Mouse (Mus musculus): ENCODE data around the gene Dnmbp. TPM values are rescaled to one million over a fixed set of nuclear protein-coding genes. Genes with fewer than 3 reads are reported as not detected.

The Dnmbp gene
- polyA plus RNA-seq, 1 experiment from 2014 or later, result 28.0 TPM

- Histone ChIP-seq H3K27ac (ENCODE audit: low read length) (no peak overlapping the region), H3K4me1 (ENCODE audit: control insufficient read depth, insufficient read depth, low read length) (peaks cover 13% of the 10 kb centered on the region), H3K4me3 (ENCODE audit: low read depth, low read length) (no peak overlapping the region), H3K9ac (replicated peaks; ENCODE audit: low read depth, low read length) (no peak overlapping the region), H3K4me2 (replicated peaks; ENCODE audit: low read depth, low read length) (peak overlapping the region; percentile 26; the same call in 1 of the 2 replicates), H3K36me3 (ENCODE audit: control insufficient read depth, insufficient read depth, low read length) (no peaks in the 10 kb centered on the region), H3K9me3 (ENCODE audit: control insufficient read depth, low read depth, low read length) (no peaks in the 10 kb centered on the region), H3K27me3 (ENCODE audit: control insufficient read depth, insufficient read depth, low read length) (no peaks in the 10 kb centered on the region)
- WGBS, result 50% methylated on average over 21 of the region's 21 CpGs
- peak; percentile 74; the same call in 1 of the 2 replicates for ATAC-seq (ENCODE audit: insufficient number of reproducible peaks, insufficient read depth, low FRiP score, low read depth)
Observed at GRCm38 (mm10) chr19:43916586-43917405, 23.2 kb downstream of the Dnmbp start.

GRCm38 (mm10) chr19:43915431-43915830 is 24.6 kb downstream of the Dnmbp start:
- Histone ChIP-seq H3K4me2 (replicated peaks; ENCODE audit: low read depth, low read length) (no peak overlapping the region), H3K4me3 (ENCODE audit: low read depth, low read length) (no peak overlapping the region), H3K27ac (ENCODE audit: low read length) (no peak overlapping the region), H3K4me1 (ENCODE audit: control insufficient read depth, insufficient read depth, low read length) (peaks cover 6% of the 10 kb centered on the region), H3K27me3 (ENCODE audit: control insufficient read depth, insufficient read depth, low read length) (no peaks in the 10 kb centered on the region), H3K36me3 (ENCODE audit: control insufficient read depth, insufficient read depth, low read length) (peaks cover 2% of the 10 kb centered on the region; the same call in 1 of the 2 replicates), H3K9me3 (ENCODE audit: control insufficient read depth, low read depth, low read length) (no peaks in the 10 kb centered on the region), H3K9ac (replicated peaks; ENCODE audit: low read depth, low read length) (no peak overlapping the region)
- 52% methylated on average over 9 of the region's 9 CpGs for WGBS
- ATAC-seq (ENCODE audit: insufficient number of reproducible peaks, insufficient read depth, low FRiP score, low read depth), result no peak

GRCm38 (mm10) chr19:43914986-43915385 is 25.0 kb downstream of the Dnmbp start:
- WGBS, result 87% methylated on average over 9 of the region's 9 CpGs
- H3K36me3 ChIP-seq (ENCODE audit: control insufficient read depth, insufficient read depth, low read length), result peaks cover 4% of the 10 kb centered on the region; the same call in 1 of the 2 replicates
- peaks cover 4% of the 10 kb centered on the region for H3K4me1 ChIP-seq (ENCODE audit: control insufficient read depth, insufficient read depth, low read length)
- ATAC-seq (ENCODE audit: insufficient number of reproducible peaks, insufficient read depth, low FRiP score, low read depth), result no peak
- H3K9me3 ChIP-seq (ENCODE audit: control insufficient read depth, low read depth, low read length), result no peaks in the 10 kb centered on the region
- H3K27ac ChIP-seq (ENCODE audit: low read length), result no peak overlapping the region
- no peak overlapping the region for H3K4me3 ChIP-seq (ENCODE audit: low read depth, low read length)
- no peak overlapping the region for H3K4me2 ChIP-seq (replicated peaks; ENCODE audit: low read depth, low read length)
- H3K27me3 ChIP-seq (ENCODE audit: control insufficient read depth, insufficient read depth, low read length), result no peaks in the 10 kb centered on the region
- H3K9ac ChIP-seq (replicated peaks; ENCODE audit: low read depth, low read length), result no peak overlapping the region

GRCm38 (mm10) chr19:43912775-43913486 is 27.1 kb downstream of the Dnmbp start:
- Histone ChIP-seq H3K27me3 (ENCODE audit: control insufficient read depth, insufficient read depth, low read length) (no peaks in the 10 kb centered on the region), H3K4me3 (ENCODE audit: low read depth, low read length) (no peak overlapping the region), H3K36me3 (ENCODE audit: control insufficient read depth, insufficient read depth, low read length) (peaks cover 8% of the 10 kb centered on the region; the same call in 1 of the 2 replicates), H3K4me2 (replicated peaks; ENCODE audit: low read depth, low read length) (no peak overlapping the region), H3K9ac (replicated peaks; ENCODE audit: low read depth, low read length) (no peak overlapping the region), H3K4me1 (ENCODE audit: control insufficient read depth, insufficient read depth, low read length) (peaks cover 4% of the 10 kb centered on the region), H3K27ac (ENCODE audit: low read length) (no peak overlapping the region), H3K9me3 (ENCODE audit: control insufficient read depth, low read depth, low read length) (no peaks in the 10 kb centered on the region)
- 75% methylated on average over 4 of the region's 4 CpGs for WGBS
- ATAC-seq (ENCODE audit: insufficient number of reproducible peaks, insufficient read depth, low FRiP score, low read depth), result no peak

- Histone ChIP-seq H3K36me3 (ENCODE audit: control insufficient read depth, insufficient read depth, low read length) (peaks cover 16% of the 10 kb centered on the region), H3K9me3 (ENCODE audit: control insufficient read depth, low read depth, low read length) (no peaks in the 10 kb centered on the region), H3K4me3 (ENCODE audit: low read depth, low read length) (no peak overlapping the region), H3K9ac (replicated peaks; ENCODE audit: low read depth, low read length) (no peak overlapping the region), H3K4me1 (ENCODE audit: control insufficient read depth, insufficient read depth, low read length) (no peaks in the 10 kb centered on the region), H3K27me3 (ENCODE audit: control insufficient read depth, insufficient read depth, low read length) (no peaks in the 10 kb centered on the region), H3K4me2 (replicated peaks; ENCODE audit: low read depth, low read length) (no peak overlapping the region), H3K27ac (ENCODE audit: low read length) (no peak overlapping the region)
- 89% methylated on average over 7 of the region's 7 CpGs for WGBS
- ATAC-seq (ENCODE audit: insufficient number of reproducible peaks, insufficient read depth, low FRiP score, low read depth), result no peak
Observed at GRCm38 (mm10) chr19:43906492-43906891, 33.5 kb downstream of the Dnmbp start.

GRCm38 (mm10) chr19:43905985-43906384 is 34.0 kb downstream of the Dnmbp start:
- H3K4me1 ChIP-seq (ENCODE audit: control insufficient read depth, insufficient read depth, low read length), result no peaks in the 10 kb centered on the region
- H3K27me3 ChIP-seq (ENCODE audit: control insufficient read depth, insufficient read depth, low read length), result no peaks in the 10 kb centered on the region
- H3K36me3 ChIP-seq (ENCODE audit: control insufficient read depth, insufficient read depth, low read length), result peaks cover 18% of the 10 kb centered on the region
- H3K27ac ChIP-seq (ENCODE audit: low read length), result no peak overlapping the region
- no peaks in the 10 kb centered on the region for H3K9me3 ChIP-seq (ENCODE audit: control insufficient read depth, low read depth, low read length)
- 38% methylated on average over 5 of the region's 5 CpGs for WGBS
- no peak overlapping the region for H3K4me2 ChIP-seq (replicated peaks; ENCODE audit: low read depth, low read length)
- H3K9ac ChIP-seq (replicated peaks; ENCODE audit: low read depth, low read length), result no peak overlapping the region
- ATAC-seq (ENCODE audit: insufficient number of reproducible peaks, insufficient read depth, low FRiP score, low read depth), result no peak
- H3K4me3 ChIP-seq (ENCODE audit: low read depth, low read length), result no peak overlapping the region

GRCm38 (mm10) chr19:43905136-43905535 is 34.9 kb downstream of the Dnmbp start:
- Histone ChIP-seq H3K36me3 (ENCODE audit: control insufficient read depth, insufficient read depth, low read length) (peaks cover 15% of the 10 kb centered on the region), H3K9me3 (ENCODE audit: control insufficient read depth, low read depth, low read length) (no peaks in the 10 kb centered on the region), H3K4me3 (ENCODE audit: low read depth, low read length) (no peak overlapping the region), H3K27me3 (ENCODE audit: control insufficient read depth, insufficient read depth, low read length) (no peaks in the 10 kb centered on the region), H3K9ac (replicated peaks; ENCODE audit: low read depth, low read length) (no peak overlapping the region), H3K4me2 (replicated peaks; ENCODE audit: low read depth, low read length) (no peak overlapping the region), H3K27ac (ENCODE audit: low read length) (no peak overlapping the region), H3K4me1 (ENCODE audit: control insufficient read depth, insufficient read depth, low read length) (no peaks in the 10 kb centered on the region)
- WGBS, result 71% methylated on average over 8 of the region's 8 CpGs
- ATAC-seq (ENCODE audit: insufficient number of reproducible peaks, insufficient read depth, low FRiP score, low read depth), result no peak

- no peaks in the 10 kb centered on the region for H3K27me3 ChIP-seq (ENCODE audit: control insufficient read depth, insufficient read depth, low read length)
- H3K4me1 ChIP-seq (ENCODE audit: control insufficient read depth, insufficient read depth, low read length), result no peaks in the 10 kb centered on the region
- 67% methylated on average over 11 of the region's 11 CpGs for WGBS
- no peak overlapping the region for H3K27ac ChIP-seq (ENCODE audit: low read length)
- H3K9me3 ChIP-seq (ENCODE audit: control insufficient read depth, low read depth, low read length), result no peaks in the 10 kb centered on the region; the same call in 1 of the 2 replicates
- no peak overlapping the region for H3K9ac ChIP-seq (replicated peaks; ENCODE audit: low read depth, low read length)
- ATAC-seq (ENCODE audit: insufficient number of reproducible peaks, insufficient read depth, low FRiP score, low read depth), result peak; percentile 78; the same call in 1 of the 2 replicates
- no peak overlapping the region for H3K4me2 ChIP-seq (replicated peaks; ENCODE audit: low read depth, low read length)
- peaks cover 20% of the 10 kb centered on the region for H3K36me3 ChIP-seq (ENCODE audit: control insufficient read depth, insufficient read depth, low read length)
- H3K4me3 ChIP-seq (ENCODE audit: low read depth, low read length), result no peak overlapping the region
Observed at GRCm38 (mm10) chr19:43904327-43904726, 35.7 kb downstream of the Dnmbp start.

All from stomach, embryonic 14.5 days (tissue).